Mouse (Mus musculus) forebrain, embryonic 16.5 days (tissue): ENCODE results near the gene Rnf212b. TPM values are rescaled to one million over a fixed set of nuclear protein-coding genes. Genes with fewer than 3 reads are reported as not detected.

Source experiments
- ATAC-seq: fragments of 200-750 bp; cut with Nextera tagmentation; 2 replicates; pipeline ENCODE4 v1.8.0; 2017; ENCODE audit warnings: mild to moderate bottlenecking, moderate library complexity
- H3K27ac ChIP-seq: fragments of 300-500 bp; sonication (generic); 2 replicates; pipeline ENCODE4 v1.5.1; 2014; ENCODE audit warnings: low read length, control low read depth
- H3K27me3 ChIP-seq: fragments of 300-500 bp; sonication (generic); replicated peaks from 2 replicates; pipeline ENCODE4 v1.6.1; 2014; ENCODE audit warnings: low read length; ENCODE audit not compliant: control insufficient read depth, insufficient read depth
- H3K36me3 ChIP-seq: fragments of 300-500 bp; sonication (generic); 2 replicates; pipeline ENCODE4 v1.6.1; 2014; ENCODE audit not compliant: control insufficient read depth, insufficient read depth
- H3K4me1 ChIP-seq: fragments of 300-500 bp; sonication (generic); replicated peaks from 2 replicates; pipeline ENCODE4 v1.6.1; 2014; ENCODE audit warnings: low read length; ENCODE audit not compliant: control insufficient read depth, insufficient read depth
- H3K4me2 ChIP-seq: fragments of 300-500 bp; sonication (generic); 2 replicates; pipeline ENCODE4 v1.6.1; 2014; ENCODE audit warnings: mild to moderate bottlenecking, low read length, control low read depth
- H3K4me3 ChIP-seq: fragments of 300-500 bp; sonication (generic); replicated peaks from 2 replicates; pipeline ENCODE4 v1.5.1; 2014; ENCODE audit warnings: mild to moderate bottlenecking, low read length, control low read depth
- H3K9ac ChIP-seq: fragments of 300-500 bp; sonication (generic); replicated peaks from 2 replicates; pipeline ENCODE4 v1.6.1; 2014; ENCODE audit warnings: low read depth, low read length, control low read depth
- H3K9me3 ChIP-seq: fragments of 300-500 bp; sonication (generic); 2 replicates; pipeline ENCODE4 v1.6.1; 2016; ENCODE audit warnings: low read length; ENCODE audit not compliant: control insufficient read depth
- WGBS: fragments of 180-500 bp; shearing (Covaris S2); extraction: QIAGEN DNeasy Blood & Tissue Kit; methylation state at CpG from one replicate; pipeline ENCODE4 v1.1.7; 2014; 5-methylcytosine and 5-hydroxymethylcytosine counted together
- polyA plus RNA-seq: library from polyadenylated mRNA; unstranded; fragments of >200 nt; fragmentation: Nextera tagmentation; extraction: Ambion mirVana; gene quantifications from 2 replicates; pipeline ENCODE4 v1.2.1, GENCODE M21; 2015

The Rnf212b gene
- polyA plus RNA-seq, 1 experiment from 2014 or later = not detected

DNA sequence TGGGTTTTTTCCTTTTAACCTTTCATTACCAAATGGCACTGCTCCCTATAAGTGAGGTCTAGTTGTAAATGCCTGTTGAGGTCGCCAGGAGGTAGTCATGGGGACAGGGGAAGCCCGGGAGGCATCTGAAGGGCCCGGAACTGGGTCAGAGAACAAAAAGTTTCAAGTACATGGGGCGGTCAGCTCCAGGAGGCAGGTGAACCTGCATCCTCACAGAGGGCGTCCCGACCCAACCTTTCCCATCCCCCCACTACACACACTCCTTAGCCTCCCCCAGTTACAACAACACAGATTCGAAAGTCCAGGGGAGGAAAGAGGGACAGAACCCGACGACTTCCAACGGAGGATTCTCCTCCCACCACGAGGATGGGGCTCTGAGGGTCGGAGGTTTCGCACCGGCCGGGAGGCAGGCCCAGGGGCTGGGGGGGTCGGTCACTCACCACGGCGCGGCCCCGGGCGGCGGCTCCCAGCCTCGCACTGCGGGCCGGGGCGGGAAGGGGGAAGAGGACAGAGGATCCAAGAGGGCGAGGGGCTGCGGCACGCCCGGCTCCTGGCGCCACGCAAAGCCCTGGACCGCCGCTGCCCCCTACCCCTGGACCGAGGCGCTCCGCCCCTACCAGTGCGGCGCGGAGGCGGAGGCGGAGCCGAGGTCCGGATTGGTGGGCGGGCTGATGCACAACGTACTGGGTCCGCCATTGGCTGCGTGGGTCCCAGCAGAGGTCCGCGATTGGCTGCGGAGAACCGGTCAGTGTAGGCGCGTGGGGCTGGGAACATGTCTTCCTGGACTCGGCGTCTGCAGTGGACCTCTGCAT, 49.8 kb downstream of the Rnf212b start:
- peak overlapping the region; percentile 92 for H3K4me2 ChIP-seq
- ATAC-seq = peak; percentile 100
- H3K27ac ChIP-seq = peak overlapping the region; percentile 67
- peak overlapping the region; percentile 98 for H3K9ac ChIP-seq
- WGBS = under 1% methylated on average over 47 of the region's 56 CpGs
- no peaks in the 10 kb centered on the region for H3K9me3 ChIP-seq
- no peaks in the 10 kb centered on the region for H3K27me3 ChIP-seq
- H3K4me3 ChIP-seq = peak overlapping the region; percentile 99
- no peaks in the 10 kb centered on the region for H3K36me3 ChIP-seq
- H3K4me1 ChIP-seq = peaks cover 8% of the 10 kb centered on the region

DNA sequence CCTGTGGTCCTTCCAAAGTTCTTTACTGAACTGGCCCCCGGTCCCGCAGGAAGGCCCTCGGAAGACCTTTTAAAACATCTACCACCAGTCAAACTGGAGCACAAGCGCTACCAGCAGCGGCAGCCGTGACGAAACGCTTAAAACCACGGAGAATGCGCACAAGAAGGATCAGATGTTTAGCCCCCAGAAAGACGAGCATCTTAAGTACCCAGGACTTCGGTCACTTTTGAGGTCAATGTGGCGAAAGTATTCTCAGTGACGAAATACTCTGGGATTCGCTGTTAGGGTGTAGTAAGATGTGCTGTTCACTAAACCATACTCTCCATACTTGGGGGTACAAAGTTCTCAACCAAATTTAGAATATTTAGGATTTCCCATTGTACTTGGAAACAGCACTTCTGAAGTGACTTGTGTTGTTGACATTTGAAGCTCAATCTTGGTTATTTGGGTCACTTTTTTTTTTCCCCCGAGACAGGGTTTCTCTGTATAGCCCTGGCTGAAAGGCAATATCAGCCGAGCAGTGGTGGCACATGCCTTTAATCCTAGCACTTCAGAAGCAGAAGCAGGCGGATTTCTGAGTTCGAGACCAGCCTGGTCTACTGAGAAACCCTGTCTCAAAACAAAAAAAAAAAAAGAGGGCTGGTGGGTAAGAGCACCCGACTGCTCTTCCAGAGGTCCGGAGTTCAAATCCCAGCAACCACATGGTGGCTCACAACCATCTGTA, 50.5 kb downstream of the Rnf212b start:
- no peaks in the 10 kb centered on the region for H3K36me3 ChIP-seq
- no peaks in the 10 kb centered on the region for H3K27me3 ChIP-seq
- peak overlapping the region; percentile 98 for H3K9ac ChIP-seq
- H3K4me1 ChIP-seq = peaks cover 8% of the 10 kb centered on the region
- 15% methylated on average over 21 of the region's 21 CpGs for WGBS
- peak overlapping the region; percentile 99 for H3K4me3 ChIP-seq
- H3K9me3 ChIP-seq = no peaks in the 10 kb centered on the region
- H3K4me2 ChIP-seq = peak overlapping the region; percentile 92
- peak; percentile 32 for ATAC-seq
- peak overlapping the region; percentile 67 for H3K27ac ChIP-seq

DNA sequence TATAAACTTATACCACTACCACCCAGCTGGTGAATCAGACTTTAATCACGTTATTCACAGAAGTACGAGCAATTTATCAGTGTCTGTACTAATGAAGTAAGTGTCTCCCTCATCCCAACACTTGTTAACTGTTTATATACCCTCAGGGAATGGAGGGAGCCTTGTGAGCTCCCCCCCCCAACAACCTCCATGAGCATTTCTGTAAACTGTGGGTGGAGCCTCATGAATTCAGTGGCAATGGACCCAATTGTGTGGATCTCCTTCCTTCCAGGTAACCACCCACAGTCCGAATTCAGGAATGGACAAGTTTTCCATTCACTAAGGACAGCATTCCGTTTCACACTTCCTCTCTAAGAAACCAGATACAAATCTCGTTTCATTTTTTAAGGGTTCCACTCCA, 51.7 kb downstream of the Rnf212b start:
- Histone ChIP-seq H3K36me3 (no peaks in the 10 kb centered on the region), H3K4me3 (no peak overlapping the region), H3K9me3 (no peaks in the 10 kb centered on the region), H3K27me3 (no peaks in the 10 kb centered on the region), H3K9ac (no peak overlapping the region), H3K27ac (no peak overlapping the region), H3K4me2 (no peak overlapping the region), H3K4me1 (peaks cover 8% of the 10 kb centered on the region)
- 79% methylated on average over 5 of the region's 5 CpGs for WGBS
- no peak for ATAC-seq

GRCm38 (mm10) chr14:54866268-54866667, 52.3 kb downstream of the Rnf212b start:
- Histone ChIP-seq H3K36me3 (no peaks in the 10 kb centered on the region), H3K9me3 (no peaks in the 10 kb centered on the region)
- WGBS = 55% methylated on average over 3 of the region's 3 CpGs

GRCm38 (mm10) chr14:54866936-54867335, 53.0 kb downstream of the Rnf212b start:
- ATAC-seq = no peak
- H3K4me2 ChIP-seq = no peak overlapping the region
- no peaks in the 10 kb centered on the region for H3K9me3 ChIP-seq
- H3K4me3 ChIP-seq = no peak overlapping the region
- no peaks in the 10 kb centered on the region for H3K27me3 ChIP-seq
- H3K9ac ChIP-seq = no peak overlapping the region
- 55% methylated on average over 5 of the region's 5 CpGs for WGBS
- H3K4me1 ChIP-seq = peaks cover 8% of the 10 kb centered on the region
- H3K36me3 ChIP-seq = no peaks in the 10 kb centered on the region
- H3K27ac ChIP-seq = no peak overlapping the region

More at GRCm38 (mm10) chr14:54866268-54866667, 52.3 kb downstream of the Rnf212b start:
- no peak overlapping the region for H3K9ac ChIP-seq
- no peak overlapping the region for H3K4me2 ChIP-seq
- no peak for ATAC-seq
- H3K4me3 ChIP-seq = no peak overlapping the region
- H3K27ac ChIP-seq = no peak overlapping the region
- H3K27me3 ChIP-seq = no peaks in the 10 kb centered on the region
- peaks cover 8% of the 10 kb centered on the region for H3K4me1 ChIP-seq

- H3K27ac ChIP-seq = no peak overlapping the region
- no peaks in the 10 kb centered on the region for H3K36me3 ChIP-seq
- no peak overlapping the region for H3K4me3 ChIP-seq
- WGBS = 88% methylated on average over 4 of the region's 4 CpGs
- ATAC-seq = no peak
- no peaks in the 10 kb centered on the region for H3K27me3 ChIP-seq
- no peaks in the 10 kb centered on the region for H3K9me3 ChIP-seq
- peaks cover 8% of the 10 kb centered on the region for H3K4me1 ChIP-seq
- no peak overlapping the region for H3K9ac ChIP-seq
- H3K4me2 ChIP-seq = no peak overlapping the region
Observed at GRCm38 (mm10) chr14:54868026-54868425, 54.1 kb downstream of the Rnf212b start.

- Histone ChIP-seq H3K27me3 (no peaks in the 10 kb centered on the region), H3K4me1 (peaks cover 6% of the 10 kb centered on the region), H3K9me3 (no peaks in the 10 kb centered on the region), H3K4me2 (no peak within 1 kb of the TSS), H3K9ac (no peak within 1 kb of the TSS), H3K36me3 (no peaks in the 10 kb centered on the region), H3K27ac (no peak within 1 kb of the TSS), H3K4me3 (no peak within 1 kb of the TSS)
- no peak for ATAC-seq
- WGBS = 89% methylated on average over 5 of the region's 5 CpGs
Observed at GRCm38 (mm10) chr14:54870861-54871260, 56.9 kb downstream of the Rnf212b start, which contains the start of gene Homez. Homez (minus strand) TSS chr14:54870961.

- no peak overlapping the region for H3K9ac ChIP-seq
- H3K4me3 ChIP-seq = no peak overlapping the region
- WGBS = 90% methylated on average over 3 of the region's 3 CpGs
- no peak overlapping the region for H3K27ac ChIP-seq
- no peaks in the 10 kb centered on the region for H3K27me3 ChIP-seq
- H3K4me2 ChIP-seq = no peak overlapping the region
- ATAC-seq = no peak
- H3K4me1 ChIP-seq = peaks cover 13% of the 10 kb centered on the region
- no peaks in the 10 kb centered on the region for H3K9me3 ChIP-seq
- H3K36me3 ChIP-seq = no peaks in the 10 kb centered on the region
Observed at GRCm38 (mm10) chr14:54874165-54874564, 60.2 kb downstream of the Rnf212b start.

- peak overlapping the region; percentile 94 for H3K27ac ChIP-seq
- no peaks in the 10 kb centered on the region for H3K36me3 ChIP-seq
- WGBS = 2% methylated on average over 36 of the region's 36 CpGs
- peak; percentile 62 for ATAC-seq
- H3K4me1 ChIP-seq = peaks cover 13% of the 10 kb centered on the region
- H3K9me3 ChIP-seq = no peaks in the 10 kb centered on the region
- peak overlapping the region; percentile 85 for H3K9ac ChIP-seq
- H3K27me3 ChIP-seq = no peaks in the 10 kb centered on the region
- peak overlapping the region; percentile 64 for H3K4me3 ChIP-seq
- peak overlapping the region; percentile 98 for H3K4me2 ChIP-seq
Observed at GRCm38 (mm10) chr14:54875844-54876538, 62.0 kb downstream of the Rnf212b start.
